Mouse (Mus musculus) left cerebral cortex, postnatal 4 days (tissue): ENCODE results near the gene Best1. TPM values are rescaled to one million over a fixed set of nuclear protein-coding genes. Genes with fewer than 3 reads are reported as not detected.

ENCODE experiments used
- DNase-seq: peaks from one replicate; pipeline ENCODE4 v3.0.0-alpha.2; 2022
- intact Hi-C: fragments of 180-260 bp; cut with DNase I; formaldehyde crosslinking; loops from one replicate; pipeline ENCODE4 v1.15.1; 2025
- total RNA-seq, 2 experiments: library from RNA; stranded (reverse); gene quantifications; 2 replicates each; pipeline ENCODE4 v1.2.3; 2021

Best1 gene
- total RNA-seq: 1 to 10 TPM; 1.7 to 2.1 TPM

- intact Hi-C loops: no loop called here
- no peak for DNase-seq
These were observed at the start of gene Best1, which contains the start of gene Rab3il1 for GRCm38 (mm10) chr19:10001206-10001969. Gene Best1, minus strand, starts transcription at chr19:10001633. Gene Rab3il1, plus strand, starts transcription at chr19:10001669.

- intact Hi-C loops: no loop called here
- DNase-seq: no peak
These were observed 49.0 kb upstream of the Best1 start for GRCm38 (mm10) chr19:10050438-10050837.

- intact Hi-C loops: no loop called here
- no peak for DNase-seq
These were observed 48.1 kb upstream of the Best1 start for GRCm38 (mm10) chr19:10049533-10049932.

GRCm38 (mm10) chr19:10046983-10047382 is 45.5 kb upstream of the Best1 start:
- DNase-seq: no peak
- intact Hi-C loops: no loop called here

GRCm38 (mm10) chr19:10046346-10046745 is 44.9 kb upstream of the Best1 start:
- intact Hi-C loops: no loop called here
- no peak for DNase-seq

- intact Hi-C loops: no loop called here
- DNase-seq: no peak
These were observed 44.3 kb upstream of the Best1 start for GRCm38 (mm10) chr19:10045707-10046106.

- DNase-seq: no peak
- intact Hi-C loops: no loop called here
These were observed 42.2 kb upstream of the Best1 start for GRCm38 (mm10) chr19:10043643-10044042.

GRCm38 (mm10) chr19:10042816-10043215 is 41.4 kb upstream of the Best1 start:
- intact Hi-C loops: no loop called here

GRCm38 (mm10) chr19:10042232-10042631 is 40.8 kb upstream of the Best1 start:
- intact Hi-C loops: no loop called here
- DNase-seq: no peak

More at GRCm38 (mm10) chr19:10042816-10043215, 41.4 kb upstream of the Best1 start:
- no peak for DNase-seq

- peak; percentile 68 for DNase-seq
- intact Hi-C loops: no loop called here
These were observed 40.1 kb upstream of the Best1 start, which contains the start of gene Fads3 for GRCm38 (mm10) chr19:10041388-10042148. Gene Fads3, plus strand, starts transcription at chr19:10041569.

- no peak for DNase-seq
- intact Hi-C loops: no loop called here
These were observed 39.5 kb upstream of the Best1 start for GRCm38 (mm10) chr19:10040866-10041387.

- intact Hi-C loops: no loop called here
- no peak for DNase-seq
These were observed 38.2 kb upstream of the Best1 start for GRCm38 (mm10) chr19:10039615-10040014.

GRCm38 (mm10) chr19:10038910-10039309 is 37.5 kb upstream of the Best1 start:
- intact Hi-C loops: no loop called here
- peak; percentile 54 for DNase-seq

- intact Hi-C loops: no loop called here
These were observed 36.9 kb upstream of the Best1 start for GRCm38 (mm10) chr19:10038364-10038763.

GRCm38 (mm10) chr19:10037534-10037933 is 36.1 kb upstream of the Best1 start:
- DNase-seq: no peak
- intact Hi-C loops: no loop called here

More at GRCm38 (mm10) chr19:10038364-10038763, 36.9 kb upstream of the Best1 start:
- DNase-seq: no peak

- intact Hi-C loops: loop anchor here (2.0 to 5.0 kb wide), 2 partner anchors 32 to 113 kb away; no protein-coding TSS in a partner anchor
- peak; percentile 86 for DNase-seq
These were observed 33.5 kb upstream of the Best1 start for GRCm38 (mm10) chr19:10034785-10035447.

GRCm38 (mm10) chr19:10034356-10034755 is 32.9 kb upstream of the Best1 start:
- intact Hi-C loops: loop anchor here (2.0 to 5.0 kb wide), 2 partner anchors 32 to 112 kb away; no protein-coding TSS in a partner anchor
- DNase-seq: no peak

- DNase-seq: peak; percentile 52
- intact Hi-C loops: loop anchor here (5.0 kb wide), 1 partner anchor 111 kb away; no protein-coding TSS in a partner anchor
These were observed 32.0 kb upstream of the Best1 start for GRCm38 (mm10) chr19:10033211-10033973.

GRCm38 (mm10) chr19:10029746-10030145 is 28.3 kb upstream of the Best1 start:
- intact Hi-C loops: loop anchor here (5.0 kb wide), 1 partner anchor 107 kb away; no protein-coding TSS in a partner anchor
- DNase-seq: no peak
